Mouse (Mus musculus) E14TG2a.4 (cell line): ENCODE data around the gene Zfp385b.
A peak's percentile ranks its signal among the peaks of the same experiment; 100 is the strongest.

Experiments
- H3K27me3 ChIP-seq: 2 replicates; pipeline ENCODE4 v1.6.1; 2014; ENCODE audit warnings: low read length, control low read depth; ENCODE audit not compliant: insufficient read depth
- H3K36me3 ChIP-seq: 2 replicates; pipeline ENCODE4 v1.6.1; 2014; ENCODE audit warnings: low read length, control low read depth; ENCODE audit not compliant: insufficient read depth
- H3K4me1 ChIP-seq: replicated peaks from 2 replicates; pipeline ENCODE4 v1.6.1; 2014; ENCODE audit warnings: low read depth, low read length, control low read depth
- H3K4me3 ChIP-seq: replicated peaks from 2 replicates; pipeline ENCODE4 v1.5.1; 2014; ENCODE audit warnings: mild to moderate bottlenecking, low read length
- H3K9me3 ChIP-seq: 2 replicates; pipeline ENCODE4 v1.6.1; 2014; ENCODE audit warnings: low read length, control low read depth
- CTCF ChIP-seq: conservative IDR thresholded peaks from 2 replicates; pipeline ENCODE4 v1.5.1; 2014; ENCODE audit warnings: low read length
- NANOG ChIP-seq: IDR thresholded peaks from 2 replicates; pipeline ENCODE4 v1.6.1; 2014; ENCODE audit warnings: borderline replicate concordance, low read length, mixed read lengths
- POU5F1 ChIP-seq: IDR thresholded peaks from 2 replicates; pipeline ENCODE4 v1.6.1; 2014; ENCODE audit warnings: low read length, borderline replicate concordance

The Zfp385b gene

DNA sequence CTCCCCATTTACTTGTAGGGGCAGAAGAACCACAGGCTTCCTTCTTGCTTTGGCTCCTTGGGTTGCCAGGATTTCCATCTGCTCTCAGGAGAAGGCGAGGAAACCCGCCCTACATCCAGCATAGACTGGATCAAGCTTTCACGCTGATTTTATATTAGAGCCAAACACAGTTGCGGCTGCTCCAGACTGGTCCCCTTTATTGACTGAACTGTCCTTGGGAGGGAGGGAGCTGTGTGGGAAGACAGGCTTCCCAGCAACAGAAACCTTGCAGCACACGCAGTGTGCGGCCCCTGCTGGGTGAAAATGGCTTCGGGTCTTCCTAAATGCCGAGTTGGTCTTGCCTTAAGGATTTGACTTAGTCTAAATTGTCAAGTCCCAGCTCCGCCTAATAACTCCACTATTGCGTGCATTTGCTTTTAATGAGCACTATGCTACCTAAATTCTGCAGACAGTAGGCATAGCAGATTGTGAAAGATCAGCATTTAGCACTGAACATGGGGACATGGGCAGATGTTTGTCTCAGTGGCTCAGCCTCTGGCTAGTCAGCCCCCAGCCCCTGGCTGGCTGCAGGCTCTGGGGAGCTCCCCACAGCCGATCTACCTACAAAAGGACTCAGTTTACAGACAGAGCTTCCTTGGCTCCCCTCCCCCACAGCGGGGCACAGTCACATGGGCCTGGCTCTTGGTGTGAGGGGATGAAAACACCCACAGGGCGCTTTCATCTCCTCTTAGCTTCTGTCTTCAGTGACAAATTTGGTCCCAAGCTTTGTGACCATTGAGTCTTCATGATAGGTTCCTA, 417.8 kb downstream of the Zfp385b start:
- peak overlapping the region; percentile 33 for H3K4me3 ChIP-seq
- no peaks in the 10 kb centered on the region for H3K36me3 ChIP-seq
- H3K9me3 ChIP-seq, result no peaks in the 10 kb centered on the region
- TF ChIP-seq POU5F1 (no peak), CTCF (0 out of 2 replicates have a peak, but pooled peaks have one; percentile 6), NANOG (no peak)
- peaks cover 18% of the 10 kb centered on the region for H3K4me1 ChIP-seq
- H3K27me3 ChIP-seq, result 0 out of 2 replicates have a peak, but pooled peaks cover 11% of the 10 kb centered on the region

- H3K4me3 ChIP-seq, result no peak overlapping the region
- H3K27me3 ChIP-seq, result no peaks in the 10 kb centered on the region
- H3K36me3 ChIP-seq, result no peaks in the 10 kb centered on the region
- H3K4me1 ChIP-seq, result peaks cover 3% of the 10 kb centered on the region; the same call in 1 of the 2 replicates
- peaks cover 12% of the 10 kb centered on the region for H3K9me3 ChIP-seq
- TF ChIP-seq NANOG (no peak), CTCF (no peak), POU5F1 (no peak)
Observed at GRCm38 (mm10) chr2:77393881-77394280, 425.6 kb downstream of the Zfp385b start.

GRCm38 (mm10) chr2:77388186-77388585, 431.3 kb downstream of the Zfp385b start:
- Histone ChIP-seq H3K4me3 (no peak overlapping the region), H3K36me3 (no peaks in the 10 kb centered on the region), H3K4me1 (peaks cover 5% of the 10 kb centered on the region), H3K27me3 (no peaks in the 10 kb centered on the region), H3K9me3 (peaks cover 3% of the 10 kb centered on the region)
- TF ChIP-seq CTCF (no peak), POU5F1 (no peak), NANOG (no peak)

DNA sequence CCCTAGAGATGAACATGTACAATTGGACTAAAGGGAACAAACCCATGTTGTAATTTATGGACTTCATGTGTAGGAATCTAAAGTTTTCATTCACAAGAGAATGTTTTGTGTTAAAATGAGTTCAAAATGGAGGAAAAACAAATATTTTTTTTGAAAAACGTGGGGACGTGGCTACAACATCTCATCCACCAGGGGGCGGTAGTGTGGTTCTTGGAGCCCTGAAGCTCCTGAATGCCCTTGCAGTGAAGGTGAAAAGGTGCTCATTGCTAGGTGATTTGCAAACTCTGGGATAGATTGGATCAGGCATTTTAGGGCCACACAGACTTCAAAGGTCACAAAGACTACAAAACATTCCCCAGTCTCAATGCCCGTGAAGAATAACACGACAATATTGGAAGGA, 432.9 kb downstream of the Zfp385b start:
- Histone ChIP-seq H3K27me3 (no peaks in the 10 kb centered on the region), H3K9me3 (peaks cover 20% of the 10 kb centered on the region), H3K36me3 (no peaks in the 10 kb centered on the region), H3K4me1 (peaks cover 5% of the 10 kb centered on the region), H3K4me3 (no peak overlapping the region)
- TF ChIP-seq POU5F1, result no peak
- peak; percentile 87 for TF ChIP-seq CTCF
- TF ChIP-seq NANOG, result no peak

DNA sequence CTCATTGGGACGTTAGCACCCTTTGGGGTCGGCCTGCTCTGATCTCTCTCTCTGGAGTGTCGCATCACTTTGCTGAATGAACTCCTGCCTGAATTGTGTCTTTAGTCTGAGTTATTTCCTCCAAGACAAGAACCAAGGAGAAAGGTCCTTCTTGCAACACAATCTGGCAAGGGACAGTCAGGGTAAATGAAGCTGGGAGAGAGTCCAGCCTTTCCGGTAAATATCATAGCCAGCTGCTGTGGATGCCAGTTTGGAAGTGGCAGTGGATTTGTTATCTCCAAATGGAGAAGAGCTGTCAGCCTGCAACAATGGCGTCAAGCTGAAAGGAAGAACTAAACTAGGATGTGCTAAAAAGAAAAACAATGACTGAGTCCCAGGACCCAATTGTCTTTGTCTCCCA, 436.7 kb downstream of the Zfp385b start:
- TF ChIP-seq CTCF (no peak), NANOG (no peak), POU5F1 (no peak)
- H3K27me3 ChIP-seq, result no peaks in the 10 kb centered on the region
- H3K4me3 ChIP-seq, result no peak overlapping the region
- H3K9me3 ChIP-seq, result peaks cover 30% of the 10 kb centered on the region
- H3K36me3 ChIP-seq, result no peaks in the 10 kb centered on the region
- H3K4me1 ChIP-seq, result peaks cover 5% of the 10 kb centered on the region

GRCm38 (mm10) chr2:77379907-77380306, 439.5 kb downstream of the Zfp385b start:
- peaks cover 4% of the 10 kb centered on the region; the same call in 1 of the 2 replicates for H3K4me1 ChIP-seq
- H3K4me3 ChIP-seq, result no peak overlapping the region
- TF ChIP-seq POU5F1, result no peak
- TF ChIP-seq NANOG, result no peak
- no peak for TF ChIP-seq CTCF
- H3K36me3 ChIP-seq, result no peaks in the 10 kb centered on the region
- 0 out of 2 replicates have a peak, but pooled peaks cover 2% of the 10 kb centered on the region for H3K27me3 ChIP-seq
- peaks cover 30% of the 10 kb centered on the region for H3K9me3 ChIP-seq

GRCm38 (mm10) chr2:77379332-77379731, 440.1 kb downstream of the Zfp385b start:
- H3K27me3 ChIP-seq, result 0 out of 2 replicates have a peak, but pooled peaks cover 2% of the 10 kb centered on the region
- peaks cover 4% of the 10 kb centered on the region; the same call in 1 of the 2 replicates for H3K4me1 ChIP-seq
- peaks cover 30% of the 10 kb centered on the region for H3K9me3 ChIP-seq
- no peak overlapping the region for H3K4me3 ChIP-seq
- TF ChIP-seq CTCF, result no peak
- H3K36me3 ChIP-seq, result no peaks in the 10 kb centered on the region

- Histone ChIP-seq H3K9me3 (peaks cover 13% of the 10 kb centered on the region), H3K36me3 (no peaks in the 10 kb centered on the region), H3K27me3 (0 out of 2 replicates have a peak, but pooled peaks cover 2% of the 10 kb centered on the region), H3K4me3 (no peak overlapping the region), H3K4me1 (peaks cover 4% of the 10 kb centered on the region; the same call in 1 of the 2 replicates)
- TF ChIP-seq NANOG (no peak), CTCF (no peak), POU5F1 (no peak)
Observed at GRCm38 (mm10) chr2:77376823-77377222, 442.6 kb downstream of the Zfp385b start.
